Mouse (Mus musculus): ENCODE data around the gene Pgm2l1. TPM values are rescaled to one million over a fixed set of nuclear protein-coding genes. Genes with fewer than 3 reads are reported as not detected.

Pgm2l1 gene
- polyA plus RNA-seq, 1 experiment, result 5.3 TPM

DNA sequence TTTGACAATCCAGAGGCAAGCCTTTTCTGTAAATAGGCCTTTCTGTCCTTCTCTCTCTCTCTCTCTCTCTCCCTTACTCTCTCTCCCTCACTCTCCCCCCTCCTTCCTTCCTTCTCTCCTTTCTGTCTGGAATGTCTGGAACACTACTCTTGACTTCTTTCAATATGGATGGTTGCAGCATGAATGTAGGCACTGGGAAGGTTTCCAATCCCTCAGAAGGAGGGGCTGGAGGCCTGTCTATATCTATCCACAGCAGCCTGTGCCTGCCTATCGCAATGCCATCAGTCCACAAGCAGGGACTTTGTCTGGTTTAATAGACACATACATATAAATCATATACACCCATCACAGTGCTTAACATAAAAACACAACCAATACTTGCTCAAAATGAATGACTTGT lies 82.0 kb downstream of the Pgm2l1 start:
- Histone ChIP-seq H3K27me3 (ENCODE audit: control insufficient read depth, insufficient read depth, low read length) (no peaks in the 10 kb centered on the region), H3K27ac (ENCODE audit: control insufficient read depth, insufficient read depth, low read depth, low read length) (no peak overlapping the region), H3K4me1 (ENCODE audit: control insufficient read depth, insufficient read depth, low read length) (no peaks in the 10 kb centered on the region), H3K36me3 (ENCODE audit: control insufficient read depth, insufficient read depth, low read length) (no peaks in the 10 kb centered on the region), H3K4me3 (ENCODE audit: control insufficient read depth, low read depth, low read length) (no peak overlapping the region)
- TF ChIP-seq CTCF (IDR thresholded peaks at IDR 0.05; ENCODE audit: control insufficient read depth, insufficient read depth, insufficient replicate concordance, low read depth, low read length) (no peak), POLR2A (IDR thresholded peaks at IDR 0.05; ENCODE audit: control insufficient read depth, low read depth, low read length) (no peak)

DNA sequence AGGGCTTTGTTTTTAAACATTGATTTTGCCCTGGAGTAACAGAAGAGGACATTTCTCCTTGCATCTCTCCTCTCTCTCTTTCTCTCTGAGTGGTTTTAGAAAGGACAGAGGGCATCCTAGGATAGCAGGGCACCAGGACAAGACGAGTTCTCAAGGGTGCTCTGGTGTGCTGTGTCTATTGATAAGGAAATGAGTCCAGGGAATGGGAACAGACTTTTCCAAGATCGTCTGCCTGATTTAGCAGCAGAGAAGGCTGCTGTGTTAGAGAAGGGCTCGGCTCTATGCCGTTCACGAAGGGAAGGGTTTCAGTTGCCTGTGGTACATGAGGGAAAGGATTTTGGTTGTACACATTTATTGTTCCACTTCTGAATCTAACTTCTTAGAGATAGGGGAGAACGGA lies 82.5 kb downstream of the Pgm2l1 start:
- no peaks in the 10 kb centered on the region for H3K27me3 ChIP-seq (ENCODE audit: control insufficient read depth, insufficient read depth, low read length)
- no peaks in the 10 kb centered on the region for H3K36me3 ChIP-seq (ENCODE audit: control insufficient read depth, insufficient read depth, low read length)
- TF ChIP-seq POLR2A (IDR thresholded peaks at IDR 0.05; ENCODE audit: control insufficient read depth, low read depth, low read length) (no peak), CTCF (IDR thresholded peaks at IDR 0.05; ENCODE audit: control insufficient read depth, insufficient read depth, insufficient replicate concordance, low read depth, low read length) (no peak)
- H3K4me1 ChIP-seq (ENCODE audit: control insufficient read depth, insufficient read depth, low read length), result no peaks in the 10 kb centered on the region
- H3K27ac ChIP-seq (ENCODE audit: control insufficient read depth, insufficient read depth, low read depth, low read length), result no peak overlapping the region
- H3K4me3 ChIP-seq (ENCODE audit: control insufficient read depth, low read depth, low read length), result no peak overlapping the region

DNA sequence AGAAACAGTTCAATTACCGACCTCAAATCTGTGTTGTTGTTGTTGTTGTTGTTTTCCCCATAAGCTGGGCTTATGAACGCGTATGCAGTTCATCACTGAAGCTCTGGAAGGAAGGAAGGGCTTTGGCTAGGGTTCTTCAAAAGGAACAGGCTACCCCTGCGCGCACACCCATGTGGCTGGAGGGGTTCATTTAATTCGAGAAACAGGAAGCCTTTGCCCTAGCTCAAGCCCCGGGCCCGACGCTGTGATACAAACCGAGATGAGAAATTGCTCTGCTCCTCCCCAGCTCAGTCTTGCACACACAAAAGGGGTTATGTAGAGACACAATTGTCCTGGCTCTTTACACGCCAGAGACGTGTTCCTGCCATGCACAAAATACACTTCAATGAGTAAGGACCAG lies 83.1 kb downstream of the Pgm2l1 start:
- no peak for TF ChIP-seq POLR2A (IDR thresholded peaks at IDR 0.05; ENCODE audit: control insufficient read depth, low read depth, low read length)
- no peak for TF ChIP-seq CTCF (IDR thresholded peaks at IDR 0.05; ENCODE audit: control insufficient read depth, insufficient read depth, insufficient replicate concordance, low read depth, low read length)
- no peak overlapping the region for H3K27ac ChIP-seq (ENCODE audit: control insufficient read depth, insufficient read depth, low read depth, low read length)
- no peaks in the 10 kb centered on the region for H3K36me3 ChIP-seq (ENCODE audit: control insufficient read depth, insufficient read depth, low read length)

DNA sequence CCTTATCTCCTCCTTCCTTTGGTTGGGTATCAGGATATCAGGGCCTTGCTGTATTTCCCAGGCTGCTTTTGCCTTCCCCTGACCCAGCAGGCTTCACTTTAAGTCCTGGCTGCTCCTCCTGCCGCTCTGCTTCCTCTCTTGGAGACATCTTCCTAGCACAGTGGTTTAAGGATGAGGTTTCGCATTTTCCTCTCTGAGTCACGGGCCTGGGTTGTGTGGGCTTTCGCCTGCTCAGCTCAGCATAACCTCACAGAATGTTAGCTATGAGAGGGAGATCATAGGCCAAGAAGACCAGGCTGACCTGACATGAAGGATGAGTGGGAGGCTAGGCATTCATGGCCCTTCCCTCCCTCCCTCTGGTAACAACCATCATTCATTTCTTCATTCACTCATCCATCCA lies 85.5 kb downstream of the Pgm2l1 start:
- no peaks in the 10 kb centered on the region for H3K4me1 ChIP-seq (ENCODE audit: control insufficient read depth, insufficient read depth, low read length)
- H3K36me3 ChIP-seq (ENCODE audit: control insufficient read depth, insufficient read depth, low read length), result no peaks in the 10 kb centered on the region
- H3K4me3 ChIP-seq (ENCODE audit: control insufficient read depth, low read depth, low read length), result no peak overlapping the region
- TF ChIP-seq POLR2A (IDR thresholded peaks at IDR 0.05; ENCODE audit: control insufficient read depth, low read depth, low read length) (no peak), CTCF (IDR thresholded peaks at IDR 0.05; ENCODE audit: control insufficient read depth, insufficient read depth, insufficient replicate concordance, low read depth, low read length) (no peak)
- no peaks in the 10 kb centered on the region for H3K27me3 ChIP-seq (ENCODE audit: control insufficient read depth, insufficient read depth, low read length)
- no peak overlapping the region for H3K27ac ChIP-seq (ENCODE audit: control insufficient read depth, insufficient read depth, low read depth, low read length)

More for the DNA sequence above, 83.1 kb downstream of the Pgm2l1 start:
- Histone ChIP-seq H3K4me3 (ENCODE audit: control insufficient read depth, low read depth, low read length) (no peak overlapping the region), H3K27me3 (ENCODE audit: control insufficient read depth, insufficient read depth, low read length) (no peaks in the 10 kb centered on the region), H3K4me1 (ENCODE audit: control insufficient read depth, insufficient read depth, low read length) (no peaks in the 10 kb centered on the region)

DNA sequence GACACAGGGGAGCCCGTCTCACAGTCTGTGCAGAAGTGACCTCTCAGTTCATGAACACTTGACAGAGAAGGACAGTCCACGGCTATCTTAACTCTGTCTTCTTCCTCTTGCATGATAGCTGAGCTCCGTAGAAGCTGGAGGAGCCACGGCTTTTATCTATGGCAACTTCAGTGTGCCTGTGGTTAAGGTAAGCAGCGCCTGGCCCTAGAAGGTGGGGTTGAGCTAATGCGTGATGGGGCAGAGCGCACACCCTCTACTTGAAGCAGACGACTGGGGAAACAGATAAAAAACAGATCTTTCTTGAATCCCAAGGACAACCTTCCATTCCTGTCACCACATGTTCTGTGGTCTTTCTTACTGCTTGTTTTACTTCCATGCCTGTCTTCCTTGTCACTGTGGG lies 89.7 kb downstream of the Pgm2l1 start:
- H3K36me3 ChIP-seq (ENCODE audit: control insufficient read depth, insufficient read depth, low read length), result no peaks in the 10 kb centered on the region
- no peak overlapping the region for H3K27ac ChIP-seq (ENCODE audit: control insufficient read depth, insufficient read depth, low read depth, low read length)
- no peak overlapping the region for H3K4me3 ChIP-seq (ENCODE audit: control insufficient read depth, low read depth, low read length)
- no peaks in the 10 kb centered on the region for H3K4me1 ChIP-seq (ENCODE audit: control insufficient read depth, insufficient read depth, low read length)
- no peak for TF ChIP-seq CTCF (IDR thresholded peaks at IDR 0.05; ENCODE audit: control insufficient read depth, insufficient read depth, insufficient replicate concordance, low read depth, low read length)
- H3K27me3 ChIP-seq (ENCODE audit: control insufficient read depth, insufficient read depth, low read length), result no peaks in the 10 kb centered on the region

DNA sequence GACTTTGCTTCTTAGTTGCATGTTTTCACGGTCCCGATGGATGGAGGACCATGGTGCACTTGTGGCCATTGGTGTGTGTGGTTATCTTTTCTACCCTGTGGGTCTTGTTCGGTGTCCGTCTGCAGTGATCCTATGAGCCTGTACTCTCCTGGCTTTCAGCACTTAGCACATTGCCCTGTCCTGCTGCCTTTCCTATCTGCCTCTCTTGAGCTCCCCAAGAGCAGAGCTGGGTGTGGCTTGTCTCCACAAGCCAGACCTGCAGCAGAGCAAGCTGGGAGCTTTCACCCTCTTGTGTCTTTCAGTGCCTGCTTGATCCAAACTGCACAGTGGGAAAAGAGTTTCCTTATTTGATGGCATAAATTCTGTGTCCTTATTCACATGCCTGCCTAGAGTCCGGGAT lies 90.3 kb downstream of the Pgm2l1 start:
- Histone ChIP-seq H3K36me3 (ENCODE audit: control insufficient read depth, insufficient read depth, low read length) (no peaks in the 10 kb centered on the region), H3K4me1 (ENCODE audit: control insufficient read depth, insufficient read depth, low read length) (no peaks in the 10 kb centered on the region), H3K27ac (ENCODE audit: control insufficient read depth, insufficient read depth, low read depth, low read length) (no peak overlapping the region), H3K27me3 (ENCODE audit: control insufficient read depth, insufficient read depth, low read length) (no peaks in the 10 kb centered on the region), H3K4me3 (ENCODE audit: control insufficient read depth, low read depth, low read length) (no peak overlapping the region)
- TF ChIP-seq POLR2A (IDR thresholded peaks at IDR 0.05; ENCODE audit: control insufficient read depth, low read depth, low read length) (no peak), CTCF (IDR thresholded peaks at IDR 0.05; ENCODE audit: control insufficient read depth, insufficient read depth, insufficient replicate concordance, low read depth, low read length) (no peak)

DNA sequence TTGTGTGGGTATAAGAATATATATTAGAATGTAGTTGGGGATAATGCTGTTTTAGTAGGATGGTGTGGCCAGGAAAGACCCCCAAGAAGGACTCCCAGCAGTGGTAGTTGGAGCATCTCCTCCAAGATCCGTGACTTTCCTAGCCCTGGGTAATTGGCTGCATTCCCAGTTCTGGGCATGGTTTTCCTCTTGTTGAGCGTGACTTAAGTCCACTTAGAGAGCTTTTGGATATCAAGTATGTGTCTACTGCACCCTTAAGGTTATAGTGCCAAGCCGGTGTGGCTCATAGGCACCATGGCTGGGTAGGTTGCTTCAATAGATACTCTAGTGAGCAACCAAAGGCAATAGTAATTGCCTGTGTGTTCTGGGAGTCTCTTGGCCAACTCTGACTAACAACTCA lies 96.5 kb downstream of the Pgm2l1 start:
- no peak overlapping the region for H3K27ac ChIP-seq (ENCODE audit: control insufficient read depth, insufficient read depth, low read depth, low read length)
- no peak for TF ChIP-seq CTCF (IDR thresholded peaks at IDR 0.05; ENCODE audit: control insufficient read depth, insufficient read depth, insufficient replicate concordance, low read depth, low read length)
- TF ChIP-seq POLR2A (IDR thresholded peaks at IDR 0.05; ENCODE audit: control insufficient read depth, low read depth, low read length), result no peak
- no peak overlapping the region for H3K4me3 ChIP-seq (ENCODE audit: control insufficient read depth, low read depth, low read length)
- no peaks in the 10 kb centered on the region for H3K36me3 ChIP-seq (ENCODE audit: control insufficient read depth, insufficient read depth, low read length)
- H3K4me1 ChIP-seq (ENCODE audit: control insufficient read depth, insufficient read depth, low read length), result no peaks in the 10 kb centered on the region
- H3K27me3 ChIP-seq (ENCODE audit: control insufficient read depth, insufficient read depth, low read length), result no peaks in the 10 kb centered on the region

DNA sequence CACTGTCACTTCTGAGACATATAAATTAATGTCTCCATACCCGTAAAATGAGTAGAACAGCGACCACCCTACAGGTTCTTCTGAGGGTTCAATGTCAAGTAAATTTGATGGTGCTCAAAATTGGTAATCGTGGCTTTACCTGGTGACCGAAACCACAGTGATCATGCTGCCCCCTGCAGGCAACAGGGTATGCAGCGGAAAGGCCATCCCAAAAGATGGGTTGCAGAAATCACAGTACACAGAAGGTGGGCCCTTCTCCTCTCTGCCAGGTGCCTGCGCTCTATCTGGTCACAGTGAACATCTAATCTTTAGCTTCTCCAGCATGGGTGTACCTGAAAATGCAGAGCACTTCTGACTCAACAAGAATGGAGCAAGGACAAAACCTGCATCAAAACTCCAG lies 98.3 kb downstream of the Pgm2l1 start:
- H3K36me3 ChIP-seq (ENCODE audit: control insufficient read depth, insufficient read depth, low read length), result no peaks in the 10 kb centered on the region
- no peaks in the 10 kb centered on the region for H3K27me3 ChIP-seq (ENCODE audit: control insufficient read depth, insufficient read depth, low read length)
- TF ChIP-seq CTCF (IDR thresholded peaks at IDR 0.05; ENCODE audit: control insufficient read depth, insufficient read depth, insufficient replicate concordance, low read depth, low read length) (peak; percentile 55; the same call in 1 of the 2 replicates), POLR2A (IDR thresholded peaks at IDR 0.05; ENCODE audit: control insufficient read depth, low read depth, low read length) (no peak)
- no peak overlapping the region for H3K4me3 ChIP-seq (ENCODE audit: control insufficient read depth, low read depth, low read length)
- no peaks in the 10 kb centered on the region for H3K4me1 ChIP-seq (ENCODE audit: control insufficient read depth, insufficient read depth, low read length)
- no peak overlapping the region for H3K27ac ChIP-seq (ENCODE audit: control insufficient read depth, insufficient read depth, low read depth, low read length)

Data from testis, adult 2 months (tissue).